Mouse (Mus musculus) ES-Bruce4 (cell line): ENCODE measurements around the gene Prepl.

ENCODE experiments used
- CTCF ChIP-seq: IDR thresholded peaks from one replicate; pipeline ENCODE4 v1.8.1; 2011; ENCODE audit warnings: low read depth, low read length
- EP300 ChIP-seq: IDR thresholded peaks from 2 replicates; pipeline ENCODE4 v1.6.1; 2011; ENCODE audit warnings: low read depth, low read length; ENCODE audit not compliant: insufficient read depth

DNA sequence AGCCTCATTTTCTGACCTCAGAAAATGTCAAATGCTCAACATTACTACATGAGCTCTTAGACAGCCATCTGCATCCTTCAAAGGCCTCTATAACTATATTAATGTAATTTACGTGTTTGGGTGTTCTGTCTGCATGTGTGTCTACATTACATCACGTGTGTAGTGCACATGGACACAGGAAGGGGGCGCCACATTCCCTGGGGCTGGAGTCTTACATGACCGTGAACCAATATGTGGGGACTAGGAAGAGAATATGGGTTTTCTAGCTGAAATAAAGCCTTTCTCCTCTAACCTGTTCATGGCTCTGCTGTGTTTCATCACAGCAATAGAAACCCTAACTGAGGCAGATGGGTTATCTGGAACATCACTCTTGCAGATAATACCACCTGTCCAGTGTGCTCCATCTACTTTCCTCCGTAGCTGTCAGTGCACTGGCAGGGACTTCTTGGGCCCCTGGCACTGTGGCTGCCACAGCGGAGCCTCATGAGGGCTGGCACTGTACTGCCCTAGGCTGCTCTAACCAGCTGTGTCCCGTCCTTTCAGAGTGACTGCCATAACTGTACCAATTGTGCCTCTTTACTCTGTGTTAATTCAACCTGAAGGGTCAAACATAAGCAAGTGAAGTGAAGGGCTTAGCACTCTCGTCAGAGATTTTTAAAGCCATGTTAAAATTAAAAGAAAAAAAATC lies 18.8 kb downstream of the Prepl start:
- TF ChIP-seq EP300: no peak
- peak; percentile 24 for TF ChIP-seq CTCF
